Mouse (Mus musculus) olfactory bulb, adult 2 months (tissue): ENCODE measurements around the gene Cryba4.

Source experiments
- CTCF ChIP-seq: fragments of 200-500 bp; IDR thresholded peaks from 2 replicates; pipeline ENCODE4 v1.5.1; 2012; ENCODE audit warnings: low read depth, mild to moderate bottlenecking, low read length, moderate library complexity; ENCODE audit not compliant: insufficient read depth
- POLR2A ChIP-seq: fragments of 200-500 bp; IDR thresholded peaks from 2 replicates; pipeline ENCODE4 v1.6.1; 2012; ENCODE audit warnings: mild to moderate bottlenecking, low read depth, low read length, moderate library complexity; ENCODE audit not compliant: insufficient read depth

DNA sequence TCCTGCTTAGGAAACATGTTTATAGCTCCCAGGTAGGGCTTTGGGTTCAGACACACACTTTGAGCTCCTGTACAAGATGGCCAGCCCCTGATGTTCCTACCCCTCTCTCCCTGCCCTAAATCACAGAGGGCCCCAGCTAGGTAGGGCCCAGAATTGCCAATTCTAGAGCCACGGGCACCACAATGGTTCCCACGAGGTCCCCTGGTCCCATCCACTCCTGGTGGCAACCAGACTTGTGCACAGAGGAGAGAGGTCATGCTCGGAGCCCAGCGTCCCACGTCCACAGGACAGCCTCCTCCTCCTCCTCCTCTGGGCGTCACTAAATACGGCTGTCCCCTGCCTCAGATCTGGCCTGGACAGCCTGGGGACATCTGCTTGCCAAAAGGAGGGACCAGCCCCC, 36.0 kb downstream of the Cryba4 start:
- TF ChIP-seq POLR2A (no peak), CTCF (no peak)
